Mouse (Mus musculus) hindbrain, embryonic 15.5 days (tissue): ENCODE results near the gene Eif2s1. TPM values are rescaled to one million over a fixed set of nuclear protein-coding genes. Genes with fewer than 3 reads are reported as not detected.

ENCODE experiments used
- ATAC-seq: fragments of 200-750 bp; cut with Nextera tagmentation; 2 replicates; pipeline ENCODE4 v1.8.0; 2017; ENCODE audit warnings: low read depth, moderate number of reproducible peaks, moderate TSS enrichment; ENCODE audit not compliant: low FRiP score
- H3K27ac ChIP-seq: fragments of 300-500 bp; sonication (generic); replicated peaks from 2 replicates; pipeline ENCODE4 v1.5.1; 2015; ENCODE audit warnings: mild to moderate bottlenecking, inconsistent platforms
- H3K27me3 ChIP-seq: fragments of 300-500 bp; sonication (generic); 2 replicates; pipeline ENCODE4 v1.6.1; 2015; ENCODE audit warnings: control low read depth, inconsistent platforms
- H3K36me3 ChIP-seq: fragments of 300-500 bp; sonication (generic); 2 replicates; pipeline ENCODE4 v1.6.1; 2015; ENCODE audit warnings: control low read depth, inconsistent platforms
- H3K4me1 ChIP-seq: fragments of 300-500 bp; sonication (generic); replicated peaks from 2 replicates; pipeline ENCODE4 v1.6.1; 2015; ENCODE audit warnings: control low read depth, inconsistent platforms
- H3K4me2 ChIP-seq: fragments of 300-500 bp; sonication (generic); 2 replicates; pipeline ENCODE4 v1.6.1; 2015; ENCODE audit warnings: moderate library complexity, mild to moderate bottlenecking, inconsistent platforms
- H3K4me3 ChIP-seq: fragments of 300-500 bp; sonication (generic); 2 replicates; pipeline ENCODE4 v1.5.1; 2015; ENCODE audit warnings: mild to moderate bottlenecking, inconsistent platforms
- H3K9ac ChIP-seq: fragments of 300-500 bp; sonication (generic); 2 replicates; pipeline ENCODE4 v1.6.1; 2015; ENCODE audit warnings: inconsistent platforms
- H3K9me3 ChIP-seq: fragments of 300-500 bp; sonication (generic); 2 replicates; pipeline ENCODE4 v1.6.1; 2016; ENCODE audit warnings: control low read depth, inconsistent platforms
- WGBS: fragments of 180-500 bp; shearing (Covaris S2); methylation state at CpG from one replicate; pipeline ENCODE4 v1.1.7; 2015; 5-methylcytosine and 5-hydroxymethylcytosine counted together
- polyA plus RNA-seq: library from polyadenylated mRNA; unstranded; fragments of >200 nt; fragmentation: Nextera tagmentation; extraction: Ambion mirVana; gene quantifications from 2 replicates; pipeline ENCODE4 v1.2.1, GENCODE M21; 2015

Gene Eif2s1
- polyA plus RNA-seq = 143 and 146 TPM in 2 replicates

GRCm38 (mm10) chr12:78861496-78862253 lies at the start of gene Eif2s1, which contains the start of gene Atp6v1d:
Gene Eif2s1 (plus strand): TSS chr12:78861819.
Gene Atp6v1d (minus strand): TSS chr12:78861638.
- under 1% methylated on average over 53 of the region's 55 CpGs for WGBS
- peaks cover 37% of the 10 kb centered on the region for H3K4me1 ChIP-seq
- H3K9ac ChIP-seq = peak within 1 kb of the TSS; percentile 91
- H3K9me3 ChIP-seq = no peaks in the 10 kb centered on the region
- H3K27ac ChIP-seq = peak within 1 kb of the TSS; percentile 92
- H3K27me3 ChIP-seq = no peaks in the 10 kb centered on the region
- peak within 1 kb of the TSS; percentile 92 for H3K4me2 ChIP-seq
- H3K4me3 ChIP-seq = peak within 1 kb of the TSS; percentile 98
- no peaks in the 10 kb centered on the region for H3K36me3 ChIP-seq
- peak; percentile 100 for ATAC-seq

GRCm38 (mm10) chr12:78814437-78814836 lies 47.2 kb upstream of the Eif2s1 start:
- Histone ChIP-seq H3K4me1 (no peaks in the 10 kb centered on the region), H3K4me2 (no peak overlapping the region), H3K36me3 (no peaks in the 10 kb centered on the region), H3K9ac (no peak overlapping the region), H3K4me3 (no peak overlapping the region), H3K27ac (no peak overlapping the region), H3K27me3 (no peaks in the 10 kb centered on the region), H3K9me3 (no peaks in the 10 kb centered on the region)
- no peak for ATAC-seq

- Histone ChIP-seq H3K27me3 (no peaks in the 10 kb centered on the region), H3K36me3 (peaks cover 38% of the 10 kb centered on the region)
- ATAC-seq = no peak
Observed at GRCm38 (mm10) chr12:78834496-78834895, 27.1 kb upstream of the Eif2s1 start.

GRCm38 (mm10) chr12:78839906-78840305 lies 21.7 kb upstream of the Eif2s1 start:
- Histone ChIP-seq H3K27ac (no peak overlapping the region), H3K36me3 (peaks cover 73% of the 10 kb centered on the region), H3K9me3 (no peaks in the 10 kb centered on the region), H3K27me3 (no peaks in the 10 kb centered on the region), H3K4me2 (no peak overlapping the region), H3K4me1 (no peaks in the 10 kb centered on the region), H3K4me3 (no peak overlapping the region), H3K9ac (no peak overlapping the region)
- WGBS = 84% methylated on average over 4 of the region's 4 CpGs
- ATAC-seq = no peak

More at GRCm38 (mm10) chr12:78834496-78834895, 27.1 kb upstream of the Eif2s1 start:
- Histone ChIP-seq H3K4me3 (no peak overlapping the region), H3K4me2 (no peak overlapping the region), H3K9me3 (no peaks in the 10 kb centered on the region), H3K27ac (no peak overlapping the region), H3K4me1 (no peaks in the 10 kb centered on the region), H3K9ac (no peak overlapping the region)
- WGBS = 88% methylated on average over 2 of the region's 2 CpGs

GRCm38 (mm10) chr12:78842429-78842828 lies 19.2 kb upstream of the Eif2s1 start:
- no peak overlapping the region for H3K9ac ChIP-seq
- no peak overlapping the region for H3K4me3 ChIP-seq
- no peak for ATAC-seq
- no peak overlapping the region for H3K27ac ChIP-seq
- peaks cover 74% of the 10 kb centered on the region for H3K36me3 ChIP-seq
- H3K4me2 ChIP-seq = no peak overlapping the region
- 98% methylated on average over 1 of the region's 1 CpGs for WGBS
- H3K27me3 ChIP-seq = no peaks in the 10 kb centered on the region
- H3K4me1 ChIP-seq = no peaks in the 10 kb centered on the region
- no peaks in the 10 kb centered on the region for H3K9me3 ChIP-seq

- Histone ChIP-seq H3K9ac (no peak overlapping the region), H3K4me2 (no peak overlapping the region), H3K27ac (no peak overlapping the region), H3K4me3 (no peak overlapping the region), H3K27me3 (no peaks in the 10 kb centered on the region), H3K4me1 (no peaks in the 10 kb centered on the region), H3K9me3 (no peaks in the 10 kb centered on the region), H3K36me3 (peaks cover 65% of the 10 kb centered on the region)
- 96% methylated on average over 4 of the region's 4 CpGs for WGBS
- ATAC-seq = no peak
Observed at GRCm38 (mm10) chr12:78848246-78848645, 13.4 kb upstream of the Eif2s1 start.

- H3K27me3 ChIP-seq = no peaks in the 10 kb centered on the region
- under 1% methylated on average over 30 of the region's 30 CpGs for WGBS
- H3K4me2 ChIP-seq = peak overlapping the region; percentile 92
- H3K4me3 ChIP-seq = peak overlapping the region; percentile 98
- H3K27ac ChIP-seq = peak overlapping the region; percentile 78
- ATAC-seq = peak; percentile 59; the same call in 1 of the 2 replicates
- H3K36me3 ChIP-seq = peaks cover 6% of the 10 kb centered on the region
- peak overlapping the region; percentile 69 for H3K9ac ChIP-seq
- no peaks in the 10 kb centered on the region for H3K9me3 ChIP-seq
- peaks cover 37% of the 10 kb centered on the region for H3K4me1 ChIP-seq
Observed at GRCm38 (mm10) chr12:78860921-78861495, 611 bp upstream of the Eif2s1 start.

GRCm38 (mm10) chr12:78862254-78862730 lies 673 bp downstream of the Eif2s1 start:
- H3K27ac ChIP-seq = peak overlapping the region; percentile 92
- WGBS = under 1% methylated on average over 22 of the region's 22 CpGs
- no peak; the same call in 1 of the 2 replicates for ATAC-seq
- peaks cover 37% of the 10 kb centered on the region for H3K4me1 ChIP-seq
- no peaks in the 10 kb centered on the region for H3K27me3 ChIP-seq
- peaks cover 1% of the 10 kb centered on the region; the same call in 1 of the 2 replicates for H3K36me3 ChIP-seq
- H3K9me3 ChIP-seq = no peaks in the 10 kb centered on the region
- peak overlapping the region; percentile 72 for H3K4me2 ChIP-seq
- H3K4me3 ChIP-seq = peak overlapping the region; percentile 98
- H3K9ac ChIP-seq = peak overlapping the region; percentile 91

- no peak for ATAC-seq
- Histone ChIP-seq H3K9ac (no peak overlapping the region), H3K4me3 (no peak overlapping the region), H3K27me3 (no peaks in the 10 kb centered on the region), H3K4me2 (no peak overlapping the region), H3K36me3 (peaks cover 22% of the 10 kb centered on the region), H3K4me1 (peaks cover 15% of the 10 kb centered on the region), H3K9me3 (no peaks in the 10 kb centered on the region), H3K27ac (no peak overlapping the region)
- 100% methylated on average over 1 of the region's 1 CpGs for WGBS
Observed at GRCm38 (mm10) chr12:78865434-78865833, 3.8 kb downstream of the Eif2s1 start.

- no peaks in the 10 kb centered on the region for H3K27me3 ChIP-seq
- no peak overlapping the region for H3K4me3 ChIP-seq
- H3K9ac ChIP-seq = no peak overlapping the region
- H3K4me1 ChIP-seq = peaks cover 3% of the 10 kb centered on the region
- H3K27ac ChIP-seq = no peak overlapping the region
- peaks cover 30% of the 10 kb centered on the region for H3K36me3 ChIP-seq
- no peak for ATAC-seq
- no peak overlapping the region for H3K4me2 ChIP-seq
- no peaks in the 10 kb centered on the region for H3K9me3 ChIP-seq
- 90% methylated on average over 1 of the region's 1 CpGs for WGBS
Observed at GRCm38 (mm10) chr12:78868115-78868514, 6.5 kb downstream of the Eif2s1 start.

GRCm38 (mm10) chr12:78874581-78874980 lies 13.0 kb downstream of the Eif2s1 start:
- Histone ChIP-seq H3K36me3 (peaks cover 40% of the 10 kb centered on the region), H3K27ac (no peak overlapping the region), H3K9me3 (no peaks in the 10 kb centered on the region), H3K4me3 (no peak overlapping the region), H3K27me3 (no peaks in the 10 kb centered on the region), H3K4me2 (no peak overlapping the region), H3K9ac (no peak overlapping the region), H3K4me1 (no peaks in the 10 kb centered on the region)
- no peak for ATAC-seq
- WGBS = 96% methylated on average over 3 of the region's 3 CpGs

GRCm38 (mm10) chr12:78890062-78890461 lies 28.4 kb downstream of the Eif2s1 start:
- Histone ChIP-seq H3K4me2 (no peak overlapping the region), H3K9ac (no peak overlapping the region), H3K4me1 (no peaks in the 10 kb centered on the region), H3K27ac (no peak overlapping the region), H3K36me3 (peaks cover 19% of the 10 kb centered on the region), H3K4me3 (no peak overlapping the region), H3K9me3 (no peaks in the 10 kb centered on the region), H3K27me3 (no peaks in the 10 kb centered on the region)
- WGBS = 70% methylated on average over 1 of the region's 1 CpGs
- no peak for ATAC-seq
